Mouse (Mus musculus): Measurements from ENCODE around the gene Mmp24. TPM values are rescaled to one million over a fixed set of nuclear protein-coding genes. Genes with fewer than 3 reads are reported as not detected.
A peak's percentile ranks its signal among the peaks of the same experiment; 100 is the strongest.

The Mmp24 gene
- total RNA-seq, 2 experiments from 2014 or later: 0.11 TPM; not detected in 1

GRCm38 (mm10) chr2:155775685-155776263 lies 632 bp downstream of the Mmp24 start:
- DNase-seq: peak; percentile 77

- no peak for DNase-seq
These were observed 1.9 kb downstream of the Mmp24 start for GRCm38 (mm10) chr2:155776824-155777687.

GRCm38 (mm10) chr2:155777688-155777985 lies 2.5 kb downstream of the Mmp24 start:
- DNase-seq: no peak

DNA sequence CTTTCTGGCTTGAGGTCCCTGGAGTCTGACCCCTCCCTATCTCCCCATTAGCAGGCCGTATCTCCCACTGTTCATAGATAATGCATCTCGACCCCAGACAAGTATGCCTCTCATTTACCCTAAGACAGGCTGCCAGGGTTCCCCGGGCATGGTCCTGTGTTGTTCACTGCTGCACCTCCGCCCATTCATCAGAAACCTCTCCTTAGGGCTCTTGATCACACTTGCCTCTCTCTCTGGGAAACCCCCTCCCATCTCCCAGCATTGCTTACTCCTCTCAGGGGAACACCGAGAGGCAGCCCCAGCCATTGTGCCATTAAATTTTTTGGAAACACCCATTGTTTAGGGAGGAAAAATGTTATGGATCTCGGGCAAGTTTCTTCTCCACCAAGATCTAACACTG lies 2.9 kb downstream of the Mmp24 start:
- DNase-seq: no peak

DNA sequence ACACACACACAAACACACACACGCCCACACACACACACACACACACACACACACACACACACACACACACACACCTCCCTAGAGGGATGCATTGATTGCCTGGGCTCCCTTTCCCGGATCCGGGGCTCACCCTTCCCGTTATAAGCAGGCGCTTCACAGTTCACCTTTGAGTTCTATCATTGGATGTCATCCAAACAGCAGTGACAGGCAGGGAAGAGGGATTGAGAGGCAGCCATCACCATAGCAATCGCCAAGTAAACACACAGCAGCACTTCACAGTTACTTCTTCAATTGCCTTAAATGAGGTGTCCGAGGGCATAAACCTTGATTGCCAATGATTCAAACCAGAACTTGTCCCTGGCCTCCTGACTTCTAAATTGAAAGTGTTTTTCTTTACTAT lies 3.9 kb downstream of the Mmp24 start:
- DNase-seq: no peak

- no peak for DNase-seq
These were observed 4.4 kb downstream of the Mmp24 start for GRCm38 (mm10) chr2:155779506-155779905.

DNA sequence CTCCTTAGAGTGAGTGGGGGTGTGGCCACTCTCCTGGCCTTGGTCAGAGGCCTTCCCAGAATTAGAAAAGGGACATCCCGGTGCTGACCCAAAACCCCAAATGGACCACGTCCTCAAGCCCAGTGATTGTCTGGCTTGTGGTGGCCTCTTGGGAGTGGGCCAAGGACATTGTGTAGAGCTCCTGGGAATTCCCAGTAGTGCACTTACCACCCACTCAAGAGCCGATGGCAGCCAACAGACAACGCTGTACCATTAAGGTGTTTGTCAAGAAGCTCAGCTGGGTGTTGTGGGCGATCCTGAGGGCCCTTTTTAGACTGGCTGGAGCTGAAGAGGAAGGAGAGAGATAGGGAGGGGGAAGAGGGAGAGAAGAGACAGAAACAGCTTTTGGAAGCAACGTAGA lies 9.4 kb downstream of the Mmp24 start:
- no peak for DNase-seq

- no peak for DNase-seq
These were observed 11.8 kb downstream of the Mmp24 start for GRCm38 (mm10) chr2:155786905-155787304.

- no peak for DNase-seq
These were observed 13.1 kb downstream of the Mmp24 start for GRCm38 (mm10) chr2:155787949-155788931.

DNA sequence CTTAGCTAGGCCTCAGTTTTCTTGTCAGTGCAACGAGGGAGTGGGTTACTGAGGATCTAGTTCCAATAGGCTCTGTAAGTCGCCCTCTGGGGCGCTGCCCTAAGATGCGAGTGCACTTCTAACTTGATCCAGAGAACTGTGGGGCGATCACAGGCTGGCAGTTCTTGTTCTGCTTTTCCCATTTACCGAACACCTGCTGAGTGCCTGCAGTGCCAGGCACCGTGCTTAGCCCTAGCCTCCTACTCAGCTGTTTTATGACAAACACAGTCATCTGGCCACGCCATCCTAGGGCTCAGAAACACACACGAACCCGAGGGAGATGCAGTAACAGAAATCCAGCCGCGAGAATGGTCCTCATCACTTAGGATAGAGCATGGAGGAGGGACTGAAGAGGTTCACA lies 17.8 kb downstream of the Mmp24 start:
- DNase-seq: no peak

- DNase-seq: no peak
These were observed 19.7 kb downstream of the Mmp24 start for GRCm38 (mm10) chr2:155794674-155795445.

DNA sequence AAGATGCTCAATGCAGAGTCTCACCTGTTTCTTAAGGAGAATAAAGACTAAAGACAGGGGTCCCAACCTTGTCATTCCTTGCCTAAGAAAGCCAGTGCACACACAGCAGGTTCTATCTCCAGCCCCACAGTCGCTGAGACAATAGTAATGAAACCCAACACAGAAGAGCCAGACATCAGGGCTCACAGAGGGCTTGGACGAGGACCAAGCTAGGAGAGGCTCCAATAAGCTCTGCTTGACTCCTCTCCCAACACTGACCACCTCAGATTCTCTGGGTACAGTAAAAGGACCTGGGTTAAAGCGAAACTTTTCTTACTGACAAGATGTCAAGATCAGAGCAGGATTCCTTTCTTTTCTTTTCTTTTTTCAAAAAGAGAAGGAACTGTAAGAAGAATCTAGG lies 23.5 kb downstream of the Mmp24 start:
- no peak for DNase-seq

DNA sequence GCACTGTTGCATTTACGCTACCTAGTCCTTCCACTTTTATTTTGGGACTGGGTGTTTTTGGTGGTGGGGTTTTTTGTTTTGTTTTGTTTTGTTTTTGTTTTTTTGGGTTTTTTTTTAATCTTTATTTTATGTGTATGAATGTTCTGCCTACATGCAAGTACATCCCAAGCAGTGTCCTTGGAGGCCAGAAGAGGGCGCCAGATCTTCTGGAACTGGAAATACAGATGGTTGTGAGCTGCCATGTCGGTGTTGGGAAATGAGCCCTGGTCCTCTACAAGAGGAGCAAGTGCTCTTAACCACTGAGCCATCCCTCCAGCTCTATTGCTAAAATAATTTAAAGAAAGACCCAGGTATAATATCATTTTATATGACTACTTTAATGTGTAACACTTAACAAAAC lies 27.6 kb downstream of the Mmp24 start:
- DNase-seq: no peak

- no peak for DNase-seq
These were observed 28.9 kb downstream of the Mmp24 start for GRCm38 (mm10) chr2:155804053-155804452.

DNA sequence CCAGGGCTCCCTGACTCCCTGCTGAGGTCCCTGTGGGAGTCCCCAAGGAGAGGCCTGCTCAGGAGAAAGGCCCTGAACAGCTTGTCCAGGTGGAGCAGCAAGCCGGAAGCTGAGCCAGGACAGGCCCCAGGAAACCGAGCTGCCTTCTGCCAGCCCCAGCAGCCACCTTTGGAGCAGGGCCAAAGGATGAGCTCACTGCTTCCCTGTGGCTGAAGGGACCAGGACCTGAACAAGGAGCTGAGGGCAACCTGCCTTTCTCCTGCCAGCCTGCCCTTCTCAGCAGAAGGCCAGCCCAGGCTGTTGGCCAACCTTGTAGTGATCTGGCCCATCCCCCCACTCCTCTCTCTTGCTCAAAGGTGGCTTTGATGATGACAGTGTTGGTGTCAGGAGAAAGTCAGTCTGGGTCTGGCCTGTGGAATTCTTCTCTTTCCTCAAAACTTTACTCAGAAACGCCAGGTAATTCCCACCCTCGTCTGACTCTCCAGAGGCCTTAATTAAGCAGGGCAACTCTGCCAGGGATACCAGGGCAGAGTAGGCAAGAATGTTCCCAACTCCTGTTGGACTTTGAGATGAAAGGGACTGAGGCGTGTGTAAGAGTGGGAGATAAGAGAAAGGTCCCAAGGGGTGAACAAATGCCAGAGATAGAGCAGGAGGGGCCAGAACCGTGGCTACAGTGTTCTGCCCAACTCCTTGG lies 30.2 kb downstream of the Mmp24 start:
- DNase-seq: peak; percentile 52

- no peak for DNase-seq
These were observed 30.7 kb downstream of the Mmp24 start for GRCm38 (mm10) chr2:155805925-155806255.

DNA sequence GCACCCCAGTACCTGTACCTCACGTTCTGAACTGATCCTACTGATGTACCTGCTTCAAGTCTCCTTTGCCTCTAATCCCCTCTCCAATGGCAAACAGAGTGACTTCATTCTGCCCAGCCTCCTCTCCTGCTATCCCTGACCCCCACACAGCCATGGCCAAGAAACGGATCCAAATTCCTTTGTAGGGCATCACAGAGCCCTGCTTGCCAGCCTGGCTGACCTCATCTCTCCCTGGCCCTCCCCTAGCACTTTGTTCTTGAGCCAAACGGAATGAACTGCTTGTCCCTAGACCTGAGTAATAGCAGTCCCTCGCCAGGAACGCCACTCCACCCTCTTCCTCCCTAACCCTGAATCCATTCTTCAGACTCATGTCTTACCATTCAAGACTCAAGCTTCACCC lies 31.4 kb downstream of the Mmp24 start:
- DNase-seq: no peak

DNA sequence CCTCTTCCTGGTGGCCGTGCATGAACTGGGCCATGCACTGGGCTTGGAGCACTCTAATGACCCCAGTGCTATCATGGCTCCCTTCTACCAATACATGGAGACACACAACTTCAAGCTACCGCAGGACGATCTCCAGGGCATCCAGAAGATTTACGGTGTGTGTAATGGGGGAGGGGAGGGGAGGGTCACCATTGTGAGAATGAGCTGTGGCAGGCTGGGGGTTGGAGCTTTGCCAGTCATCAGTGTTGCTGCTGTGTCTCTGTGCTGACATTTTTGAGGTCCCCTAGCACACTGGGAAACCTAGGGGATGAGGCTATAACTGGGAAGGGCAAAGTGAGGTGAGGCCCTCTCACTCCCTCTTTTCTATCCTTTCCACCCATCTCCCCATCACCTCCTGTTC lies 32.3 kb downstream of the Mmp24 start:
- no peak for DNase-seq

DNA sequence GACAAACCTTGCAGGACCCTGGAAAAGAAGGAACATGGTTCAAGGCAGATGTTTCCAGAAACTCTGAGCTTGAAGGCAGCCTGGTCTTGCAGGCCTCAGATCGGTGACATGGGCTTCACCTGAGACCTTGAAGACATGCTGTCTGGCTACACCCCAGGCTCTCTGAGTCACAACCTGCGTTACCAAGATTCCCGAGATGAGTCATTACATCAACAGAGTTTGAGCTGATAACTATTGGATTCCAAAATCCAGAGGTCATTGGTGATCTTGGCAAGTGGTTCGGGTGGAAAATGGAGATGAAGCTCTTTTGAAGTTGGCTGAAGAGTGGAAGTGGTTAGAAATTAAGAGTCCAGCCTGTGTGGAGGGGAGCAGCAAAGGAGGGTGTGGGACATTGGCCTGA lies 34.5 kb downstream of the Mmp24 start:
- DNase-seq: no peak

DNA sequence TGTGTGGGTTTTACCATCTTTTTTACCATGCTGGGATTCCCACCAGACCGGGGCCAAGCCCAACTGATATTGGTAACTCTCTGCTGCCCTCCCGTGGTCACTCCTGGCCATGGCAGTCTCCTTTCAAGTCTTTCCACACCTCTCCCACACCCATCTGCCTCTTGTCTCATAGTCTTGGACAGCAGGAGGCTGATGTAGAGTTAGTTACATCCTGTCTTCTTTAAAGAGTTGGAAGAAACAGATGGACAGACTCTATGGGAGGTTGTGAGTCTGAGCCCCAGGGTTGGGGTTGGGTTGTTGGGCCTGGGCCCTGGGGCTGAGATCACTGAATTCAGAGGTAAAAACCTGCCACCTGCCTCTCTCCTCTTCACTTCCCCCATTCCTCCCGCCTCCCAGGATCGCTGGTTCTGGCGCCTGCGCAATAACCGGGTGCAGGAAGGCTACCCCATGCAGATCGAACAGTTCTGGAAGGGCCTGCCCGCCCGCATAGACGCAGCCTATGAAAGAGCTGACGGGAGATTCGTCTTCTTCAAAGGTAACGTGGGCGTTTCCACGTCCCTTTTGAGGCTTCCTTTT lies 36.8 kb downstream of the Mmp24 start:
- DNase-seq: peak; percentile 83

DNA sequence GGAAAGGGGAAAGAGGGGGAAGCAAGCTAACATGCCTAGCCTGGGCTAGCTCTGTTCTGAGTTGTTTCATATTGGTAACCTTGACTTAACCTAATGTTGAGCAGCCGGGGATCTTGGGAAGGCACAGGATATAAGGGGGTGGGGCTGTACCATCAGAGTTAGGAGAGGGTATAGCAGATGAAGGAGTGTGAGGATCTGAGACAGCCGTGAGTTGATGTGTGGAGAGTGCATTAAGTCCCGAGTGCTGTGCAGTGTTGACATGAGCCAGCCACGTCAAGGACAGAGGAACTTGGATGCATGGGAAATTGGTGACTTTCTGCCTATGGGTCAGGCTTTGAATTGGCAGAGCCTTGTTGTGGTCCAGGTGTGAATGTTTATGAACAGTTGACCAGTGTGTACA lies 37.5 kb downstream of the Mmp24 start:
- no peak for DNase-seq
